Mouse (Mus musculus): ENCODE measurements around the gene Pik3c2g. TPM values are rescaled to one million over a fixed set of nuclear protein-coding genes. Genes with fewer than 3 reads are reported as not detected.

Pik3c2g gene
- polyA plus RNA-seq, 1 experiment from 2014 or later = 2.3 TPM

- H3K4me1 ChIP-seq = no peaks in the 10 kb centered on the region
- H3K4me3 ChIP-seq = no peak overlapping the region
- 70% methylated on average over 1 of the region's 1 CpGs for WGBS
- DNase-seq (ENCODE audit: low spot score) = no peak
- no peaks in the 10 kb centered on the region for H3K27me3 ChIP-seq (ENCODE audit: insufficient read depth, poor library complexity, severe bottlenecking)
- no peaks in the 10 kb centered on the region for H3K36me3 ChIP-seq
- no peak overlapping the region for H3K27ac ChIP-seq
- no peaks in the 10 kb centered on the region for H3K9me3 ChIP-seq
Observed at GRCm38 (mm10) chr6:139599216-139599615, 12.2 kb downstream of the Pik3c2g start.

- H3K27me3 ChIP-seq (ENCODE audit: insufficient read depth, poor library complexity, severe bottlenecking) = no peaks in the 10 kb centered on the region
- 82% methylated on average over 4 of the region's 4 CpGs for WGBS
- DNase-seq (ENCODE audit: low spot score) = no peak
- H3K27ac ChIP-seq = no peak overlapping the region
- H3K4me3 ChIP-seq = no peak overlapping the region
- H3K4me1 ChIP-seq = no peaks in the 10 kb centered on the region
- no peaks in the 10 kb centered on the region for H3K36me3 ChIP-seq
- no peaks in the 10 kb centered on the region for H3K9me3 ChIP-seq
Observed at GRCm38 (mm10) chr6:139618774-139619173, 31.8 kb downstream of the Pik3c2g start.

GRCm38 (mm10) chr6:139624756-139625155 is 37.7 kb downstream of the Pik3c2g start:
- no peaks in the 10 kb centered on the region for H3K4me1 ChIP-seq
- no peak for DNase-seq (ENCODE audit: low spot score)
- H3K36me3 ChIP-seq = no peaks in the 10 kb centered on the region
- no peaks in the 10 kb centered on the region for H3K27me3 ChIP-seq (ENCODE audit: insufficient read depth, poor library complexity, severe bottlenecking)
- H3K4me3 ChIP-seq = no peak overlapping the region
- no peaks in the 10 kb centered on the region for H3K9me3 ChIP-seq
- H3K27ac ChIP-seq = no peak overlapping the region

- Histone ChIP-seq H3K36me3 (no peaks in the 10 kb centered on the region), H3K27me3 (ENCODE audit: insufficient read depth, poor library complexity, severe bottlenecking) (no peaks in the 10 kb centered on the region), H3K4me3 (no peak overlapping the region), H3K27ac (no peak overlapping the region), H3K9me3 (no peaks in the 10 kb centered on the region), H3K4me1 (no peaks in the 10 kb centered on the region)
- DNase-seq (ENCODE audit: low spot score) = no peak
- 77% methylated on average over 3 of the region's 3 CpGs for WGBS
Observed at GRCm38 (mm10) chr6:139634561-139634960, 47.5 kb downstream of the Pik3c2g start.

- H3K4me3 ChIP-seq = no peak overlapping the region
- no peaks in the 10 kb centered on the region for H3K9me3 ChIP-seq
- no peak overlapping the region for H3K27ac ChIP-seq
- no peaks in the 10 kb centered on the region for H3K36me3 ChIP-seq
- 31% methylated on average over 4 of the region's 4 CpGs for WGBS
- no peak for DNase-seq (ENCODE audit: low spot score)
- H3K27me3 ChIP-seq (ENCODE audit: insufficient read depth, poor library complexity, severe bottlenecking) = no peaks in the 10 kb centered on the region
- no peaks in the 10 kb centered on the region for H3K4me1 ChIP-seq
Observed at GRCm38 (mm10) chr6:139655399-139655798, 68.4 kb downstream of the Pik3c2g start.

- 52% methylated on average over 1 of the region's 1 CpGs for WGBS
Observed at GRCm38 (mm10) chr6:139662462-139662861, 75.4 kb downstream of the Pik3c2g start.

GRCm38 (mm10) chr6:139718416-139718984 is 131.5 kb downstream of the Pik3c2g start:
- Histone ChIP-seq H3K27ac (no peak overlapping the region), H3K4me3 (no peak overlapping the region), H3K4me1 (no peaks in the 10 kb centered on the region), H3K36me3 (no peaks in the 10 kb centered on the region), H3K9me3 (no peaks in the 10 kb centered on the region), H3K27me3 (ENCODE audit: insufficient read depth, poor library complexity, severe bottlenecking) (no peaks in the 10 kb centered on the region)
- DNase-seq (ENCODE audit: low spot score) = no peak
- 83% methylated on average over 3 of the region's 3 CpGs for WGBS

More at GRCm38 (mm10) chr6:139662462-139662861, 75.4 kb downstream of the Pik3c2g start:
- Histone ChIP-seq H3K27me3 (ENCODE audit: insufficient read depth, poor library complexity, severe bottlenecking) (no peaks in the 10 kb centered on the region), H3K36me3 (no peaks in the 10 kb centered on the region), H3K9me3 (no peaks in the 10 kb centered on the region), H3K27ac (no peak overlapping the region), H3K4me1 (no peaks in the 10 kb centered on the region), H3K4me3 (no peak overlapping the region)
- DNase-seq (ENCODE audit: low spot score) = no peak

- Histone ChIP-seq H3K9me3 (no peaks in the 10 kb centered on the region), H3K4me1 (no peaks in the 10 kb centered on the region), H3K27me3 (ENCODE audit: insufficient read depth, poor library complexity, severe bottlenecking) (no peaks in the 10 kb centered on the region), H3K36me3 (no peaks in the 10 kb centered on the region), H3K4me3 (no peak overlapping the region), H3K27ac (no peak overlapping the region)
- DNase-seq (ENCODE audit: low spot score) = no peak
- WGBS = 87% methylated on average over 13 of the region's 13 CpGs
Observed at GRCm38 (mm10) chr6:139719639-139720221, 132.7 kb downstream of the Pik3c2g start.

- no peaks in the 10 kb centered on the region for H3K9me3 ChIP-seq
- WGBS = 83% methylated on average over 9 of the region's 9 CpGs
- no peaks in the 10 kb centered on the region for H3K36me3 ChIP-seq
Observed at GRCm38 (mm10) chr6:139735708-139736626, 148.9 kb downstream of the Pik3c2g start.

GRCm38 (mm10) chr6:139738350-139738749 is 151.3 kb downstream of the Pik3c2g start:
- 76% methylated on average over 5 of the region's 5 CpGs for WGBS
- H3K27ac ChIP-seq = no peak overlapping the region
- H3K36me3 ChIP-seq = no peaks in the 10 kb centered on the region
- H3K27me3 ChIP-seq (ENCODE audit: insufficient read depth, poor library complexity, severe bottlenecking) = no peaks in the 10 kb centered on the region
- no peak overlapping the region for H3K4me3 ChIP-seq
- DNase-seq (ENCODE audit: low spot score) = no peak
- no peaks in the 10 kb centered on the region for H3K4me1 ChIP-seq
- no peaks in the 10 kb centered on the region for H3K9me3 ChIP-seq

More at GRCm38 (mm10) chr6:139735708-139736626, 148.9 kb downstream of the Pik3c2g start:
- DNase-seq (ENCODE audit: low spot score) = no peak
- Histone ChIP-seq H3K4me1 (no peaks in the 10 kb centered on the region), H3K4me3 (no peak overlapping the region), H3K27me3 (ENCODE audit: insufficient read depth, poor library complexity, severe bottlenecking) (no peaks in the 10 kb centered on the region), H3K27ac (no peak overlapping the region)

GRCm38 (mm10) chr6:139742693-139743432 is 155.8 kb downstream of the Pik3c2g start:
- Histone ChIP-seq H3K4me3 (no peak overlapping the region), H3K27ac (no peak overlapping the region), H3K27me3 (ENCODE audit: insufficient read depth, poor library complexity, severe bottlenecking) (no peaks in the 10 kb centered on the region), H3K4me1 (no peaks in the 10 kb centered on the region), H3K9me3 (no peaks in the 10 kb centered on the region), H3K36me3 (no peaks in the 10 kb centered on the region)
- no peak for DNase-seq (ENCODE audit: low spot score)
- WGBS = 81% methylated on average over 12 of the region's 12 CpGs

- no peaks in the 10 kb centered on the region for H3K4me1 ChIP-seq
- no peak overlapping the region for H3K4me3 ChIP-seq
- WGBS = 81% methylated on average over 7 of the region's 7 CpGs
- no peak overlapping the region for H3K27ac ChIP-seq
- H3K27me3 ChIP-seq (ENCODE audit: insufficient read depth, poor library complexity, severe bottlenecking) = no peaks in the 10 kb centered on the region
- no peak for DNase-seq (ENCODE audit: low spot score)
- no peaks in the 10 kb centered on the region for H3K36me3 ChIP-seq
- no peaks in the 10 kb centered on the region for H3K9me3 ChIP-seq
Observed at GRCm38 (mm10) chr6:139746758-139747479, 159.9 kb downstream of the Pik3c2g start.
